In the genomic region with DNA sequence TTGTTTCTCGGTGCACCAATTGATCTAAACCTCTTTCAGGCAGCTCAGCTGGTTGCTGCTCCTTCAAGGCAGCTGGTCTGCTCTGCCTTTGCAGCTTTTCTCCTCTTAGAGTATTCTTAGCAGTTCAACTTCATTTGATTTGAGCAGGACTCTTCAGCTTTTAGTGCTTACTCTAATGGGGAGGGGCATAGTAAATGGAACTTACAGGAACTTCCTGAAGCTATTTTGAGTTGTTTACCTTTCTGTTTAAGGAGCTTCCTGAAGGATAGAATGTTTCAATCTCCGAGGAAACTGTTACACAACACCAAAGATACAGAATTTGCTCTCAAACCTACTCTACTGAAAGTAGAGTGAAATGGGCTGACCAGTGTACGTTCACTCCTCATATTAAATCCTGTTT, we compare ENCODE assay signal across 25 mouse cellular contexts.
"Had no signal": no experiment of that assay in that cellular context is flagged by ENCODE, and none has a peak within 500 bp of the region (broad histone marks: within the 10 kb centered on the region; RNA-seq: fewer than 3 reads in every experiment).

No protein-coding gene starts in this region.

- H3K4me1 ChIP-seq: heart, embryonic 15.5 days; hindbrain, embryonic 15.5 days; kidney, embryonic 15.5 days; limb, embryonic 13.5 days; limb, embryonic 15.5 days had no signal

- DNase-seq: forebrain, postnatal 0 days; gastrocnemius, postnatal 14 days; gastrocnemius, postnatal 36 days; heart, adult 11 months; heart, adult 2 months; heart, postnatal 14 days; heart, postnatal 36 days; kidney, adult 11 months; kidney, adult 2 months; kidney, adult 9 months; kidney, postnatal 14 days; kidney, postnatal 36 days; layer of hippocampus, postnatal 36 days; left cerebral cortex, postnatal 4 days had no signal

- H3K9me3 ChIP-seq: heart, embryonic 13.5 days; heart, embryonic 15.5 days; hindbrain, embryonic 13.5 days; hindbrain, embryonic 15.5 days; kidney, embryonic 15.5 days; limb, embryonic 13.5 days; limb, embryonic 15.5 days had no signal

- H3K4me2 ChIP-seq: heart, embryonic 11.5 days; heart, embryonic 13.5 days; heart, embryonic 15.5 days; hindbrain, embryonic 13.5 days; hindbrain, embryonic 15.5 days; kidney, embryonic 15.5 days; limb, embryonic 13.5 days; limb, embryonic 15.5 days had no signal

- ATAC-seq: forebrain, postnatal 0 days; hindbrain, postnatal 0 days; intestine, embryonic 16.5 days had no signal

- H3K4me3 ChIP-seq: heart, adult 2 months; heart, embryonic 13.5 days; heart, embryonic 15.5 days; hindbrain, embryonic 13.5 days; hindbrain, embryonic 15.5 days; kidney, embryonic 15.5 days; limb, embryonic 13.5 days; limb, embryonic 15.5 days had no signal

- H3K27ac ChIP-seq: heart, adult 2 months; heart, embryonic 13.5 days; heart, embryonic 15.5 days; hindbrain, embryonic 13.5 days; hindbrain, embryonic 15.5 days; hindbrain, postnatal 0 days; kidney, embryonic 15.5 days; kidney, postnatal 0 days; limb, embryonic 13.5 days; limb, embryonic 15.5 days had no signal

- H3K27me3 ChIP-seq: heart, embryonic 13.5 days; heart, embryonic 15.5 days; hindbrain, embryonic 13.5 days; hindbrain, embryonic 15.5 days; kidney, embryonic 15.5 days; limb, embryonic 13.5 days; limb, embryonic 15.5 days had no signal

- H3K36me3 ChIP-seq: heart, embryonic 13.5 days; heart, embryonic 15.5 days; hindbrain, embryonic 13.5 days; hindbrain, embryonic 15.5 days; kidney, embryonic 15.5 days; limb, embryonic 13.5 days; limb, embryonic 15.5 days had no signal

- H3K9ac ChIP-seq: forebrain, postnatal 0 days; heart, embryonic 13.5 days; heart, embryonic 15.5 days; hindbrain, embryonic 13.5 days; hindbrain, embryonic 15.5 days; kidney, embryonic 15.5 days; limb, embryonic 13.5 days; limb, embryonic 15.5 days had no signal
